Mouse (Mus musculus) embryo, embryonic 10.5 days (tissue): ENCODE results near the gene Arpc2.

Experiments used
- DNase-seq: peaks from one replicate; pipeline ENCODE4 v3.0.0-alpha.2; 2015; ENCODE audit warnings: low spot score

Arpc2 gene

DNA sequence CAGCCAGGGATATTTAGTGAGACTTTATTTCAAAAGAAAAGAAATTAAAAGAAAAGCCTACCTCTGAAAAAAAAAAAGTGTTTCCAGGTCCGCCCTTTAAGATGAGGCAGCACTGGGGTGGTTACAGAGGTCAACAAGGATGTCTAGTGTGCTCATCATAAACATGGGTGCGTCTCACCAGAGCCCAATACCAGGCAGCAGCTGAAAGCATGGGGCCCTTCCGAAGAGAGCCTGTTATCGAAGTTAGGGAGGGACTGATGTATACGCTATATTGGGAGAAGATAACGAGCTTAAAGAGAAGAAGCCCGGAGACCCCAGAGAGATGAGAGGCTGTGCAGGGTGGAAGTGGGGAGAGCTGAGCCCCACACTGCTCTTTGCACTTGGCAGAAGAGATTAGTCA is 3.3 kb downstream of the Arpc2 start:
- no peak for DNase-seq

- DNase-seq = no peak
These were observed 3.7 kb downstream of the Arpc2 start for GRCm38 (mm10) chr1:74239618-74240017.

- DNase-seq = no peak
These were observed 4.4 kb downstream of the Arpc2 start for GRCm38 (mm10) chr1:74240311-74240710.

GRCm38 (mm10) chr1:74240832-74241231 is 4.9 kb downstream of the Arpc2 start:
- DNase-seq = no peak

- DNase-seq = no peak
These were observed 9.6 kb downstream of the Arpc2 start for GRCm38 (mm10) chr1:74245525-74245924.

DNA sequence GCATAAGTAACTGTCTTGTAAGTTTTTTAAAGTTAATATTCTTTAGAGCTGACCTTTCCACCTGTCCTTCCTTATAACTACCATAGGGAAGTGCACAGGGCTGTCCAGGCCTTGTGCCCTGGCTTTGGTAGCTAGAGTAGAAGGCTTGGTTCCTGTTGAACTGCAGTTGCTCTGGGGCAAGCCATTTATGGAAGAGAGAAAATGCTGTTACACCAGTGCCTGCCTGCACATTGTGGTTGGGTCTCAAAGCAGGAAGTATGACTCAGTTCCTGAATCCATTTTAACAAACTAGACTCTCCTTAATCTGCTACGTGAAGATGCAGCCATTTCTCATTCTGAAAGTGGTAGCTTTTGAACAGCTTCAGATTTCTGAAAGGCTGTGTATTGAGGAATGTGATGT is 12.9 kb downstream of the Arpc2 start:
- no peak for DNase-seq

DNA sequence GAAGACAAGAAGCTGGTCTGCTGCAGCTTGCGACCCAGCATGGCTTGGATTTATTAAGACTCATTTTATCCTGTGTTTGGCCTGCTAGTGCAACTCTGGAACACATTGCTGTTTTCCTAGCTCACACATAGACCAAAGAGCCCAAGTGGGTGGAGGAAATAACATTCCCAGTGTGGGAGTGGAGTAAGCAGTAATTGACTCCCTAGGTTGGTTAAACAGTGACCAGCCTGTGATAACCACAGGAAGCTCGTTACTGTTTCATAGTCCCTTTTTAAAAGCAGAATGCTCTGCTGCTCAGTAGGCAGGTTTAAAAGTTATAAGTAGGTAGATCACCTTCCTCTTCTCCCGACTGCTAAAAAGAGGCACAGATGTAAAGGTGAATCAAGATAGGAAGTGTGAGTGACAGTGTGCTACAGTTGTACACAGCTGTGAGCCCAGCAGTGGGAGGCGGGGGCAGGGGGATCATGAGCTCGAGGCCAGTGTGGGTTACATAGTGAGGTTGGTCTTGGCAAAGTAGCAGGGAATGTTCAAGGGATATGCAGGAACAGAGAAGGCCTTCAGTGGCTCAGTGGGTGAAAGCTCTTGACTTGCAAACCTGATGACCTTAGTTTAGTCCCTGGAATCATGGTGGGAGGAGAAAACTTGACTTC is 13.6 kb downstream of the Arpc2 start:
- DNase-seq = no peak

GRCm38 (mm10) chr1:74250096-74250495 is 14.2 kb downstream of the Arpc2 start:
- no peak for DNase-seq

GRCm38 (mm10) chr1:74255704-74256345 is 19.9 kb downstream of the Arpc2 start:
- DNase-seq = no peak

DNA sequence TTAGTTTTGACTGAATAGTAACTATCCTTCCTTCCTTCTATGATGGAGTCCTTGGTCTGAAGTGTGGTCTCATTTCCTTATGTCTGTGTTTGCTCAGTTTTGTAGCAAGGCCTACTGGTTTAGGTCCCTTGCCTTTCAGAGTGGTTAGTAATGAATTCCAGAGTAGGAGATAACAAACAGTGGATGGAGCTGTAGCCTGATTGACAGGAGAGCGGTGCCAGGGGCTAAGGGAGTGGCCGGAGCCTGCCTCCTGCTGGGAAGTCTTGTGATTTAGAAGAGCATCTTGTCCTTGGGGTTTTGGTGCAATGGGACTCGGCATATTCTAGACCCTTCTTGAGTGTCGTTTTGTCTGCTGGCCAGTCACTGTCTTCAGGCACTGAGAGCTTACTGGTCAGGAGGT is 20.9 kb downstream of the Arpc2 start:
- no peak for DNase-seq

DNA sequence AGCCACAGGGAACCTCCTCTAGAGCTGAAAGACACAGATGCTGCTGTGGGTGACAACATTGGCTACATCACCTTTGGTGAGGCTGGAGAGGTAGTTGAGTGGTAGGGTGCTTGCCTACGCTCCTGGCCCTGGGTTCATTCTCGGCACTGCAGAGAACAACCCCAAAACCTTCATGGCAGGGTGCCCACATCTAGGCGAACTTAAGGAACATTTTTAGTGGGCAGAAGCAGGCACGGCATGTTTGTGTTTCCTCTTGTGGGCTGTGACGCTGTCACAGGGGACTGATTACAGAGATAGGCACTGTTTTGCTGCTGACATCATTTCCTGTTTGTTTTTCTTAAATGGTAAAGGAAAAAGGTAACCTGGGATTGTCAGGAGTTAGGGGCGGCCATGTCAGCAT is 26.6 kb downstream of the Arpc2 start:
- no peak for DNase-seq

GRCm38 (mm10) chr1:74268750-74269149 is 32.9 kb downstream of the Arpc2 start:
- no peak for DNase-seq

DNA sequence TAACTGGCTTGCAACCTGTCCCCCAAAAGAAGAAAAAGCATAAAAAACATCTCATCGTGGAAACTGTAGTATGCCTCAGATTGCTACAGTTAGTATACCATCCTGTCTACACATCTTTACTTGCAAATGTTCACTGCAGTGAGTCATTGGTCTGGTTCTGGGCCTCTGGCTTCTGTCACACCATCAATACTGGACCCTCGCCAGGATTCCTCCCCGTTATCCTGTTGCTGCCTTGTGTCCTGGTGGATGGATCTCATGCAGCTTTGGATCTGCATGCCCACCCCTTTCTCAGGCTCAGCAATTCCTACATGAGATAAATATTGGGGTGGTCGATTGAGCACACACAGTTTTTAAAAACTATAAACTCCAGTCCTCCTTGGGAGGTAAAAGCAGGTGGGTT is 35.8 kb downstream of the Arpc2 start:
- no peak for DNase-seq

GRCm38 (mm10) chr1:74275015-74275414 is 39.1 kb downstream of the Arpc2 start:
- DNase-seq = peak; percentile 54

GRCm38 (mm10) chr1:74277041-74277440 is 41.2 kb downstream of the Arpc2 start:
- DNase-seq = no peak

DNA sequence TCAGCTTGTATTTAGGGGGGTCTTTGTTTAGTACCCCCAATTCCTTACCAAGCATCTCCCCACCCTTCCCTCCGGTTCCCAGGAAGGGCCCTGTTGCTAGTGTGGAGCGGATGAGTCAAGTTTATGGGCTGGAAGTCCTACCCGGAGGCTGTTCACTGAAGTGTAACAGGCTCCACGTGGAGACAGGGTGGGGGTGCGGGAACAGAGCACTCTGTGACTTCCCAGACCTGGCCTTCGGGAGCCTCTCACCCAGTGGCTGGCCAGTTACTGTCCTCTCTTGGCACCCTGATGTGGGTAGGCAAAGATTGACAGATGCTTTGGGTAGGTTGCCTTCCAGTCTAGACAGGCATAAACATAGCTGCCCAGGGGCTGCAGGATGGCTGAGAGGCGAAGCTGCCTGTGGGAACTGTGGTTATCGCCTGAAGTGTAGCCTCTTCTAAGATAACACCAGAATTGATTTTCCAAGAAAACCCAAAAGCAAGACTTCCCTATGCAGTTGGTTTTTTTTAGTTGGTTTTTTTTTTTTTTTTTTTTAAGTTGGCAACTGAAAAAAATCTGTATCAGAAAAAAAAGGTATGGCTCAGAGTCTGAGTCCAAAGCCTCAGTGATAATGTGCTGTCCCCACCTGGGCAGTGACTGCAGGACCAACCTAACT is 42.1 kb downstream of the Arpc2 start:
- no peak for DNase-seq

DNA sequence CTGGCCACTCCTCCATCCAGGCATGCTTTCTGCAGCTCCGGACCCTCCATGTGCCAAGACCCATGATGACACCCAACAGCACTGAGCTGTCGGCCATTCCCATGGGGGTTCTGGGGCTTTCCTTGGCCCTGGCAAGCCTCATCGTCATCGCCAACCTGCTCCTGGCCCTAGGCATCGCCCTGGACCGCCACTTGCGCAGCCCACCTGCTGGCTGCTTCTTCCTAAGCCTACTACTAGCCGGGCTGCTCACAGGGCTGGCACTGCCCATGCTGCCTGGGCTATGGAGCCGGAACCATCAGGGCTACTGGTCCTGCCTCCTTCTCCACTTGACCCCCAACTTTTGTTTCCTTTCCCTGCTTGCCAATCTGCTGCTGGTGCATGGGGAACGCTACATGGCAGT is 42.7 kb downstream of the Arpc2 start, which contains the start of gene Gpbar1:
Gene Gpbar1, plus strand, starts transcription at position 13 of the 400 bp plus-strand sequence.
- no peak for DNase-seq

- no peak for DNase-seq
These were observed 43.1 kb downstream of the Arpc2 start for GRCm38 (mm10) chr1:74278988-74279387.

DNA sequence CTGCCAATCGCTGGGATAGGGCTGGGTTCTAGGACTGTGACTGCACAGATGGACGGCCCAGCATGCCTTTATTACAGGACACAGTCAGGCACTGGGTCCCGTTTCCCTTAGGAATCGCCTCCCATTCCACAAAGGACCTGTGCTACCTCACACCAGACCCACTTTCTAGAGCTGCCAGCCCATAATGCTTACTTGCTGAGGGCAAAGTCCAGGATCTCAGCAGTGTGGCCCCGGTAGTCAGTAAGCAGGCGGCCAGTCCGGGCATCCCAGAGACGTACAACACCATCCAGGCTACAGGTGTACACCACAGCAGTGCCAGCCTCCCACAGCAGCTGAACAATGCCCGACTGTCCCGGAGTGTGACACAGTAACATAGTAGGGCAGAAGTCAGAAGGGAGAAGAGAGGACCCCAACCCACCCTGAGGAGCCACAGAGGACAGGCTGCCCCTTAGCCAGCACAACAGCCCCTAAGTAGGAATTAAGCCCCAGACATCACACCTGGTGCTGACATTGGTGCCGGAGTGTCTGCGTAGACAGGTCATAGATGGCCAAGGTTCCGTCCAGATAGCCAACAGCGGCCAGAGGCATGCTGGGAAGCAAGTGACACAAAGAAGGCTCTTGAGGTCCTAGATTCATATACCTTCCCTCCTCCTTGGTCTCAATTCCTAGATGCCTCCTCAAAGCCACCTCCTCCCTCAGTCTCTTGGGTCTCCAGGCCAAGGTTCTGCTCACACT is 44.9 kb downstream of the Arpc2 start:
- no peak for DNase-seq

- no peak for DNase-seq
These were observed 45.5 kb downstream of the Arpc2 start for GRCm38 (mm10) chr1:74281372-74281771.

- no peak for DNase-seq
These were observed 46.0 kb downstream of the Arpc2 start for GRCm38 (mm10) chr1:74281886-74282285.

GRCm38 (mm10) chr1:74282896-74283625 is 47.2 kb downstream of the Arpc2 start:
- no peak for DNase-seq
